Mouse (Mus musculus) neutrophil, adult 65 days (primary cell): ENCODE data around the gene Hist1h3d. TPM values are rescaled to one million over a fixed set of nuclear protein-coding genes. Genes with fewer than 3 reads are reported as not detected.

Source experiments
- total RNA-seq: library from RNA; stranded (reverse); gene quantifications from 2 replicates; pipeline ENCODE4 v1.2.4, GENCODE M21; 2023

The Hist1h3d gene
- 49.0 and 98.9 TPM in 2 replicates for total RNA-seq

GRCm38 (mm10) chr13:23575271-23575851, at the start of gene Hist1h3d:
Gene Hist1h3d (plus strand): TSS chr13:23575763.

GRCm38 (mm10) chr13:23530901-23531875, 44.4 kb upstream of the Hist1h3d start, which contains the start of gene Hist1h4h:
Gene Hist1h4h (plus strand): TSS chr13:23531050.

GRCm38 (mm10) chr13:23533560-23534367, 41.8 kb upstream of the Hist1h3d start, which contains the start of gene Hist1h2af:
Gene Hist1h2af (plus strand): TSS chr13:23533906.

GRCm38 (mm10) chr13:23535137-23536075, 40.2 kb upstream of the Hist1h3d start, which contains the start of gene Hist1h3g:
Gene Hist1h3g (plus strand): TSS chr13:23535422.

GRCm38 (mm10) chr13:23542999-23543607, 32.5 kb upstream of the Hist1h3d start, which contains the start of gene Hist1h2bh:
Gene Hist1h2bh (minus strand): TSS chr13:23543392.

GRCm38 (mm10) chr13:23543965-23544786, 31.4 kb upstream of the Hist1h3d start, which contains the start of gene Hist1h3f:
Gene Hist1h3f (plus strand): TSS chr13:23544052.

GRCm38 (mm10) chr13:23551146-23551834, 24.3 kb upstream of the Hist1h3d start, which contains the start of gene Hist1h4f:
Gene Hist1h4f (minus strand): TSS chr13:23551648.

GRCm38 (mm10) chr13:23552962-23553361, 22.6 kb upstream of the Hist1h3d start, which contains the start of gene Hist1h1d:
Gene Hist1h1d (plus strand): TSS chr13:23553262.

GRCm38 (mm10) chr13:23561883-23562659, 13.5 kb upstream of the Hist1h3d start, which contains the start of gene Hist1h3e:
Gene Hist1h3e (minus strand): TSS chr13:23562369.

GRCm38 (mm10) chr13:23571022-23571503, 4.5 kb upstream of the Hist1h3d start, which contains the start of the genes Hist1h2ae and Hist1h2bg:
Gene Hist1h2ae (minus strand): TSS chr13:23571220.
Gene Hist1h2bg (plus strand): TSS chr13:23571396.

GRCm38 (mm10) chr13:23573898-23574524, 1.6 kb upstream of the Hist1h3d start, which contains the start of the genes Hist1h2bf and Hist1h2ad:
Gene Hist1h2bf (minus strand): TSS chr13:23574196.
Gene Hist1h2ad (plus strand): TSS chr13:23574381.

GRCm38 (mm10) chr13:23581408-23582218, 6.0 kb downstream of the Hist1h3d start, which contains the start of gene Hist1h4d:
Gene Hist1h4d (plus strand): TSS chr13:23581598.

GRCm38 (mm10) chr13:23620733-23621531, 45.4 kb downstream of the Hist1h3d start, which contains the start of gene Hist1h2be:
Gene Hist1h2be (minus strand): TSS chr13:23621124.

GRCm38 (mm10) chr13:23622175-23622671, 46.7 kb downstream of the Hist1h3d start, which contains the start of gene Hist1h1e:
Gene Hist1h1e (minus strand): TSS chr13:23622558.

